Mouse (Mus musculus) cerebral cortex, adult 2 months (tissue): ENCODE measurements around the gene Pde1a.

Source experiments
- WGBS: fragments of 180-500 bp; shearing (Covaris S2); methylation state at CpG from one replicate; pipeline ENCODE4 v1.1.7; 2018; 5-methylcytosine and 5-hydroxymethylcytosine counted together

Pde1a gene

GRCm38 (mm10) chr2:79797444-79797843 is 331.8 kb downstream of the Pde1a start:
- WGBS, result 95% methylated on average over 2 of the region's 2 CpGs

- WGBS, result 86% methylated on average over 2 of the region's 2 CpGs
These were observed 336.1 kb downstream of the Pde1a start for GRCm38 (mm10) chr2:79793186-79793585.

- 92% methylated on average over 11 of the region's 11 CpGs for WGBS
These were observed 342.8 kb downstream of the Pde1a start for GRCm38 (mm10) chr2:79786467-79786866.

GRCm38 (mm10) chr2:79785541-79786134 is 343.6 kb downstream of the Pde1a start:
- WGBS, result 55% methylated on average over 8 of the region's 8 CpGs
